In genomic region chr4:65959188-65959759, GRCm38 (mm10) we compare ENCODE assay signal across 17 mouse cellular contexts.
A peak's percentile ranks its signal among the peaks of the same experiment; 100 is the strongest.
DNase-seq lines count a peak whose midpoint lies in the region; ATAC-seq and TF ChIP-seq lines count a peak whose summit lies in the region.
"Had no signal": no experiment of that assay in that cellular context is flagged by ENCODE, and none has a peak within 500 bp of the region (broad histone marks: within the 10 kb centered on the region; RNA-seq: fewer than 3 reads in every experiment).

No protein-coding gene starts in this region.

- H3K4me3 ChIP-seq in left cerebral cortex, adult 2 months, result no peak overlapping the region
- H3K4me3 ChIP-seq in cortical plate, adult 2 months (ENCODE audit: insufficient read depth, low read length), result no peak overlapping the region
- no peak overlapping the region for H3K4me3 ChIP-seq in lung, embryonic 14.5 days (ENCODE audit: low read depth, low read length)
- no peak overlapping the region for H3K4me3 ChIP-seq in midbrain, embryonic 16.5 days (ENCODE audit: low read depth, low read length)
- H3K4me3 ChIP-seq: heart, adult 2 months; hindbrain, embryonic 10.5 days; neural tube, embryonic 12.5 days; stomach, embryonic 15.5 days had no signal

- no peak for DNase-seq in left cerebral cortex, adult 2 months (ENCODE audit: extremely low spot score in 1 of 2, low spot score in 2 of 2)
- DNase-seq in left cerebral cortex, postnatal 4 days, result no peak
- peak; percentile 34 for DNase-seq in lung, embryonic 14.5 days
- DNase-seq in kidney, postnatal 36 days, result no peak
- DNase-seq in embryo, embryonic 9.5 days (ENCODE audit: extremely low spot score), result no peak
- DNase-seq: cerebellum, postnatal 25 days; heart, adult 2 months; kidney, adult 18-20 months; kidney, postnatal 10 days; liver; liver, postnatal 0 days had no signal

- H3K9ac ChIP-seq in lung, embryonic 14.5 days, result no peak overlapping the region
- no peak overlapping the region for H3K9ac ChIP-seq in midbrain, embryonic 16.5 days (ENCODE audit: low read depth, low read length)
- H3K9ac ChIP-seq: liver, postnatal 0 days; neural tube, embryonic 12.5 days; stomach, embryonic 15.5 days had no signal

- TF ChIP-seq POLR2A in cortical plate, adult 2 months (IDR thresholded peaks at IDR 0.05; ENCODE audit: extremely low read depth, insufficient read depth, low read length), result no peak

- peak overlapping the region; percentile 80 for H3K27ac ChIP-seq in left cerebral cortex, adult 2 months
- peak overlapping the region; percentile 42 for H3K27ac ChIP-seq in cortical plate, adult 2 months (ENCODE audit: insufficient read depth, low read length)
- H3K27ac ChIP-seq in lung, embryonic 14.5 days (ENCODE audit: low read depth), result no peak overlapping the region
- 0 out of 2 replicates have a peak overlapping the region, but pooled peaks have one; percentile 20 for H3K27ac ChIP-seq in midbrain, embryonic 16.5 days (ENCODE audit: low read length)
- H3K27ac ChIP-seq: heart, adult 2 months; hindbrain, embryonic 10.5 days; neural tube, embryonic 12.5 days; stomach, embryonic 15.5 days had no signal

- H3K27me3 ChIP-seq in lung, embryonic 14.5 days (ENCODE audit: insufficient read depth, low read length), result no peaks in the 10 kb centered on the region
- no peaks in the 10 kb centered on the region for H3K27me3 ChIP-seq in midbrain, embryonic 16.5 days (ENCODE audit: control insufficient read depth, insufficient read depth, low read depth, low read length)
- H3K27me3 ChIP-seq: neural tube, embryonic 12.5 days; stomach, embryonic 15.5 days had no signal

- TF ChIP-seq CTCF in left cerebral cortex, adult 2 months (IDR thresholded peaks at IDR 0.05), result no peak
- no peak for TF ChIP-seq CTCF in cortical plate, adult 2 months (IDR thresholded peaks at IDR 0.05; ENCODE audit: extremely low read depth, insufficient read depth, low read length)
- TF ChIP-seq CTCF in lung, embryonic 14.5 days (IDR thresholded peaks at IDR 0.05; ENCODE audit: low read depth), result no peak

- H3K36me3 ChIP-seq in lung, embryonic 14.5 days (ENCODE audit: insufficient read depth), result no peaks in the 10 kb centered on the region
- H3K36me3 ChIP-seq in midbrain, embryonic 16.5 days (ENCODE audit: control insufficient read depth, insufficient read depth, low read length), result no peaks in the 10 kb centered on the region
- H3K36me3 ChIP-seq: G1E; hindbrain, embryonic 10.5 days; neural tube, embryonic 12.5 days; stomach, embryonic 15.5 days had no signal

- no peaks in the 10 kb centered on the region for H3K9me3 ChIP-seq in lung, embryonic 14.5 days (ENCODE audit: low read depth, low read length)
- H3K9me3 ChIP-seq in midbrain, embryonic 16.5 days (replicated peaks; ENCODE audit: control insufficient read depth, low read length, poor library complexity, severe bottlenecking), result no peaks in the 10 kb centered on the region
- H3K9me3 ChIP-seq: hindbrain, embryonic 10.5 days; neural tube, embryonic 12.5 days; stomach, embryonic 15.5 days had no signal

- H3K4me1 ChIP-seq in cortical plate, adult 2 months (ENCODE audit: control insufficient read depth, insufficient read depth, low read length), result no peaks in the 10 kb centered on the region
- no peaks in the 10 kb centered on the region for H3K4me1 ChIP-seq in lung, embryonic 14.5 days (ENCODE audit: insufficient read depth)
- H3K4me1 ChIP-seq in midbrain, embryonic 16.5 days (ENCODE audit: control insufficient read depth, insufficient read depth, low read length), result peaks cover 3% of the 10 kb centered on the region; the same call in 1 of the 2 replicates
- H3K4me1 ChIP-seq: hindbrain, embryonic 10.5 days; neural tube, embryonic 12.5 days; stomach, embryonic 15.5 days had no signal

- ATAC-seq in lung, embryonic 14.5 days (ENCODE audit: insufficient read depth), result 0 out of 2 replicates have a peak, but pooled peaks have one; percentile 47
- ATAC-seq in midbrain, embryonic 16.5 days, result peak; percentile 56
- ATAC-seq: liver, postnatal 0 days had no signal

- no peak overlapping the region for H3K4me2 ChIP-seq in lung, embryonic 14.5 days
- H3K4me2 ChIP-seq in midbrain, embryonic 16.5 days (ENCODE audit: low read length), result no peak overlapping the region
- H3K4me2 ChIP-seq: neural tube, embryonic 12.5 days; stomach, embryonic 15.5 days had no signal

- 68% methylated on average over 5 of the region's 5 CpGs for WGBS in lung, embryonic 14.5 days
- 69% methylated on average over 5 of the region's 5 CpGs for WGBS in midbrain, embryonic 16.5 days

- intact Hi-C loops in left cerebral cortex, adult 2 months (cut with DNase I), result no loop called here
- intact Hi-C loops in left cerebral cortex, postnatal 4 days (cut with DNase I), result no loop called here
